Comparison of ENCODE assay signal across 8 mouse cellular contexts in the genomic region with DNA sequence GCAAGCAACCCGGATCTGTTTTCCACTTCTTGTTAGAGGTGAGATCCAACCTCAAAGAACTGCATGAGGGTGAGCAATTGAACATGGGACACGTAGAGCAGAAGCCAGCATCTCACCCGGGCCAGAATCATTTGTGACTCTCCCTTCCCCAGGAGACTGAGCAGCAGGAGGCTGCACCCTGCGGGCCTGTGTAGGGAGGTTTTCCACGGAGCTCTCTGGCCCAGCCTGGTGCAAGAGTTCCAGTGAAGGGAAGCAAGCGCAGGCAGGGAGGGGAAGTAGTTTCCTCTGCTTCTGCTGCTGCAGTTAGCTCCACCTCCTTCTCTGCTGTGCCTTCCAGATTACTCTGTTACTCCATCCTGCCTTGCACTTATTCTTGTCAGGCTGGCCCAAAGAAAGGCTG.
DNase-seq lines count a peak whose midpoint lies in the region; ATAC-seq and TF ChIP-seq lines count a peak whose summit lies in the region.

No protein-coding gene starts in this region.

- no peaks in the 10 kb centered on the region for H3K36me3 ChIP-seq in kidney, postnatal 0 days (ENCODE audit: insufficient read depth, low read length)
- no peaks in the 10 kb centered on the region for H3K36me3 ChIP-seq in kidney, adult 2 months (ENCODE audit: control insufficient read depth, insufficient read depth, low read length)
- no peaks in the 10 kb centered on the region for H3K36me3 ChIP-seq in limb, embryonic 11.5 days (ENCODE audit: control insufficient read depth, insufficient read depth, low read length)
- no peaks in the 10 kb centered on the region for H3K36me3 ChIP-seq in hindbrain, embryonic 16.5 days (ENCODE audit: control insufficient read depth, insufficient read depth, low read length)
- no peaks in the 10 kb centered on the region for H3K36me3 ChIP-seq in midbrain, embryonic 11.5 days (ENCODE audit: control insufficient read depth, insufficient read depth, low read length)
- no peaks in the 10 kb centered on the region for H3K36me3 ChIP-seq in midbrain, embryonic 13.5 days

- no peaks in the 10 kb centered on the region for H3K4me1 ChIP-seq in kidney, postnatal 0 days (replicated peaks; ENCODE audit: insufficient read depth, low read length)
- peaks cover 3% of the 10 kb centered on the region; the same call in 1 of the 2 replicates for H3K4me1 ChIP-seq in kidney, adult 2 months (ENCODE audit: control insufficient read depth, insufficient read depth, low read length)
- 0 out of 2 replicates have a peak, but pooled peaks cover 4% of the 10 kb centered on the region for H3K4me1 ChIP-seq in limb, embryonic 11.5 days (ENCODE audit: control insufficient read depth, insufficient read depth, low read length)
- H3K4me1 ChIP-seq in hindbrain, embryonic 16.5 days (ENCODE audit: control insufficient read depth, insufficient read depth, low read depth, low read length): peaks cover 4% of the 10 kb centered on the region; the same call in 1 of the 2 replicates
- H3K4me1 ChIP-seq in midbrain, embryonic 11.5 days (ENCODE audit: control insufficient read depth, insufficient read depth, low read length): 0 out of 2 replicates have a peak, but pooled peaks cover 3% of the 10 kb centered on the region
- peaks cover 12% of the 10 kb centered on the region for H3K4me1 ChIP-seq in midbrain, embryonic 13.5 days (replicated peaks)

- peak; percentile 12 for DNase-seq in kidney, postnatal 0 days (ENCODE audit: low spot score)
- DNase-seq in kidney, adult 2 months: no peak
- no peak for DNase-seq in limb, embryonic 11.5 days (ENCODE audit: low spot score)
- DNase-seq in midbrain, embryonic 11.5 days (ENCODE audit: low spot score, missing footprints): no peak

- no peaks in the 10 kb centered on the region for H3K27me3 ChIP-seq in kidney, postnatal 0 days (ENCODE audit: insufficient read depth, low read length)
- no peaks in the 10 kb centered on the region for H3K27me3 ChIP-seq in kidney, adult 2 months (replicated peaks; ENCODE audit: control insufficient read depth, insufficient read depth, low read length)
- H3K27me3 ChIP-seq in limb, embryonic 11.5 days (ENCODE audit: control insufficient read depth, insufficient read depth, low read length): no peaks in the 10 kb centered on the region
- no peaks in the 10 kb centered on the region for H3K27me3 ChIP-seq in hindbrain, embryonic 16.5 days (replicated peaks; ENCODE audit: control insufficient read depth, insufficient read depth, low read length)
- no peaks in the 10 kb centered on the region for H3K27me3 ChIP-seq in midbrain, embryonic 11.5 days (ENCODE audit: control insufficient read depth, insufficient read depth, low read length)
- no peaks in the 10 kb centered on the region for H3K27me3 ChIP-seq in midbrain, embryonic 13.5 days

- H3K9ac ChIP-seq in kidney, postnatal 0 days (ENCODE audit: low read depth, low read length): no peak overlapping the region
- no peak overlapping the region for H3K9ac ChIP-seq in limb, embryonic 11.5 days (ENCODE audit: low read length)
- no peak overlapping the region for H3K9ac ChIP-seq in hindbrain, embryonic 16.5 days (ENCODE audit: low read depth, low read length)
- no peak overlapping the region for H3K9ac ChIP-seq in midbrain, embryonic 11.5 days (ENCODE audit: low read length)
- no peak overlapping the region for H3K9ac ChIP-seq in midbrain, embryonic 13.5 days (replicated peaks)

- WGBS in kidney, postnatal 0 days: 52% methylated on average over 6 of the region's 6 CpGs
- WGBS in kidney, adult 2 months: 44% methylated on average over 6 of the region's 6 CpGs
- WGBS in limb, embryonic 11.5 days: 56% methylated on average over 6 of the region's 6 CpGs
- WGBS in hindbrain, embryonic 16.5 days: 53% methylated on average over 6 of the region's 6 CpGs
- 50% methylated on average over 6 of the region's 6 CpGs for WGBS in midbrain, embryonic 11.5 days
- 63% methylated on average over 6 of the region's 6 CpGs for whole genome bisulfite sequencing in midbrain, embryonic 13.5 days

- TF ChIP-seq CTCF in kidney, postnatal 0 days (IDR thresholded peaks at IDR 0.05; ENCODE audit: low read depth): no peak
- TF ChIP-seq CTCF in kidney, adult 2 months (conservative IDR thresholded peaks at IDR 0.05; ENCODE audit: insufficient read depth, insufficient read length, low read depth, low read length): no peak

- no peaks in the 10 kb centered on the region for H3K9me3 ChIP-seq in kidney, postnatal 0 days (replicated peaks; ENCODE audit: low read length)
- H3K9me3 ChIP-seq in limb, embryonic 11.5 days (ENCODE audit: control insufficient read depth, low read length): no peaks in the 10 kb centered on the region
- H3K9me3 ChIP-seq in hindbrain, embryonic 16.5 days (ENCODE audit: control insufficient read depth, low read length): no peaks in the 10 kb centered on the region
- no peaks in the 10 kb centered on the region for H3K9me3 ChIP-seq in midbrain, embryonic 11.5 days (ENCODE audit: control insufficient read depth, low read length)
- H3K9me3 ChIP-seq in midbrain, embryonic 13.5 days: no peaks in the 10 kb centered on the region

- no peak overlapping the region for H3K27ac ChIP-seq in kidney, postnatal 0 days
- H3K27ac ChIP-seq in kidney, adult 2 months (ENCODE audit: insufficient read depth, low read depth, low read length): no peak overlapping the region
- no peak overlapping the region for H3K27ac ChIP-seq in limb, embryonic 11.5 days (replicated peaks; ENCODE audit: low read depth, low read length)
- H3K27ac ChIP-seq in hindbrain, embryonic 16.5 days (ENCODE audit: low read depth, low read length): no peak overlapping the region
- H3K27ac ChIP-seq in midbrain, embryonic 11.5 days (ENCODE audit: low read depth, low read length): no peak overlapping the region
- H3K27ac ChIP-seq in midbrain, embryonic 13.5 days: no peak overlapping the region

- H3K4me2 ChIP-seq in kidney, postnatal 0 days (ENCODE audit: low read length): no peak overlapping the region
- H3K4me2 ChIP-seq in limb, embryonic 11.5 days (ENCODE audit: low read depth, severe bottlenecking): no peak overlapping the region
- H3K4me2 ChIP-seq in hindbrain, embryonic 16.5 days (ENCODE audit: low read length): no peak overlapping the region
- H3K4me2 ChIP-seq in midbrain, embryonic 11.5 days: no peak overlapping the region
- H3K4me2 ChIP-seq in midbrain, embryonic 13.5 days (replicated peaks): no peak overlapping the region

- ATAC-seq in kidney, postnatal 0 days (replicated peaks; ENCODE audit: low FRiP score, low read depth): no peak; the same call in 1 of the 2 replicates
- ATAC-seq in granulocyte monocyte progenitor cell, adult 5-6 weeks (replicated peaks; ENCODE audit: poor library complexity, severe bottlenecking): peak; percentile 98
- peak; percentile 21; the same call in 1 of the 2 replicates for ATAC-seq in limb, embryonic 11.5 days (ENCODE audit: insufficient number of reproducible peaks, low FRiP score, low TSS enrichment, low read depth)
- peak; percentile 44; the same call in 1 of the 2 replicates for ATAC-seq in neutrophil, adult 5-6 weeks (ENCODE audit: extremely low read depth, insufficient number of reproducible peaks, low FRiP score, poor library complexity, severe bottlenecking)
- ATAC-seq in hindbrain, embryonic 16.5 days: no peak
- no peak for ATAC-seq in midbrain, embryonic 11.5 days (ENCODE audit: low FRiP score)
- no peak for ATAC-seq in midbrain, embryonic 13.5 days

- TF ChIP-seq POLR2A in kidney, adult 2 months (IDR thresholded peaks at IDR 0.05; ENCODE audit: low read depth, low read length): no peak

- H3K4me3 ChIP-seq in kidney, postnatal 0 days (replicated peaks; ENCODE audit: low read depth, low read length): no peak overlapping the region
- H3K4me3 ChIP-seq in kidney, adult 2 months (ENCODE audit: insufficient read depth, low read depth, low read length): no peak overlapping the region
- no peak overlapping the region for H3K4me3 ChIP-seq in limb, embryonic 11.5 days (ENCODE audit: low read depth, low read length)
- no peak overlapping the region for H3K4me3 ChIP-seq in hindbrain, embryonic 16.5 days (ENCODE audit: low read length)
- no peak overlapping the region for H3K4me3 ChIP-seq in midbrain, embryonic 11.5 days (ENCODE audit: low read depth, low read length)
- no peak overlapping the region for H3K4me3 ChIP-seq in midbrain, embryonic 13.5 days (replicated peaks)

Comparison
In these comparisons a context has a peak if more than half of its experiments do, and no peak if none do; other contexts are left out.
1. ATAC-seq: peak in granulocyte monocyte progenitor cell, adult 5-6 weeks (single experiment), limb, embryonic 11.5 days (single experiment) and neutrophil, adult 5-6 weeks (single experiment); none in kidney, postnatal 0 days (single experiment), hindbrain, embryonic 16.5 days (single experiment), midbrain, embryonic 11.5 days (single experiment) and midbrain, embryonic 13.5 days (single experiment).